Mouse (Mus musculus) spleen, adult 2 months (tissue): ENCODE results near the gene Tfpi2. TPM values are rescaled to one million over a fixed set of nuclear protein-coding genes. Genes with fewer than 3 reads are reported as not detected.

ENCODE experiments used
- DNase-seq, 2 experiments: peaks; one replicate each; pipeline versions ENCODE4 v3.0.0 to v3.0.0-alpha.2; 2012 to 2021; ENCODE audit warnings: low spot score in 2 of 2, low read depth in 1 of 2
- H3K27ac ChIP-seq: fragments of 200-500 bp; 2 replicates; pipeline ENCODE4 v1.5.1; 2012; ENCODE audit warnings: low read length, inconsistent platforms; ENCODE audit not compliant: insufficient read depth
- H3K27me3 ChIP-seq: fragments of 200-500 bp; 2 replicates; pipeline ENCODE4 v1.6.1; 2012; ENCODE audit warnings: mild to moderate bottlenecking, moderate library complexity, low read length, inconsistent platforms; ENCODE audit not compliant: control insufficient read depth, insufficient read depth
- H3K36me3 ChIP-seq: fragments of 200-500 bp; 2 replicates; pipeline ENCODE4 v1.6.1; 2012; ENCODE audit warnings: mild to moderate bottlenecking, low read length, inconsistent platforms; ENCODE audit not compliant: control insufficient read depth, insufficient read depth
- H3K4me1 ChIP-seq: fragments of 200-500 bp; 2 replicates; pipeline ENCODE4 v1.6.1; 2011; ENCODE audit warnings: inconsistent platforms; ENCODE audit not compliant: control insufficient read depth, insufficient read depth, insufficient read length
- H3K4me3 ChIP-seq: fragments of 200-500 bp; 2 replicates; pipeline ENCODE4 v1.5.1; 2011; ENCODE audit warnings: mild to moderate bottlenecking, inconsistent platforms; ENCODE audit not compliant: insufficient read depth, insufficient read length; ENCODE audit errors: extremely low read depth
- CTCF ChIP-seq: fragments of 200-500 bp; IDR thresholded peaks from 2 replicates; pipeline ENCODE4 v1.5.1; 2011; ENCODE audit warnings: mild to moderate bottlenecking, inconsistent platforms; ENCODE audit not compliant: insufficient read depth, insufficient read length, insufficient replicate concordance; ENCODE audit errors: extremely low read depth
- POLR2A ChIP-seq: fragments of 200-500 bp; IDR thresholded peaks from 2 replicates; pipeline ENCODE4 v1.6.1; 2011; ENCODE audit warnings: low read depth, low read length, inconsistent platforms
- WGBS: fragments of 180-500 bp; shearing (Covaris S2); methylation state at CpG from one replicate; pipeline ENCODE4 v1.1.7; 2018; 5-methylcytosine and 5-hydroxymethylcytosine counted together
- polyA plus RNA-seq: library from polyadenylated mRNA; depleted of rRNA; stranded (reverse); fragments of >200 nt; gene quantifications from 2 replicates; pipeline ENCODE4 v1.2.3, GENCODE M21; 2012; rRNA removed

The Tfpi2 gene
- polyA plus RNA-seq, 1 experiment: 0.63 TPM

- no peak overlapping the region for H3K4me3 ChIP-seq
- H3K36me3 ChIP-seq: no peaks in the 10 kb centered on the region
- WGBS: 91% methylated on average over 4 of the region's 4 CpGs
- DNase-seq: no peak
- no peak overlapping the region for H3K27ac ChIP-seq
- H3K4me1 ChIP-seq: no peaks in the 10 kb centered on the region
- TF ChIP-seq POLR2A: no peak
- no peak for TF ChIP-seq CTCF
- H3K27me3 ChIP-seq: no peaks in the 10 kb centered on the region
These were observed 65.8 kb downstream of the Tfpi2 start for GRCm38 (mm10) chr6:3922870-3923269.

DNA sequence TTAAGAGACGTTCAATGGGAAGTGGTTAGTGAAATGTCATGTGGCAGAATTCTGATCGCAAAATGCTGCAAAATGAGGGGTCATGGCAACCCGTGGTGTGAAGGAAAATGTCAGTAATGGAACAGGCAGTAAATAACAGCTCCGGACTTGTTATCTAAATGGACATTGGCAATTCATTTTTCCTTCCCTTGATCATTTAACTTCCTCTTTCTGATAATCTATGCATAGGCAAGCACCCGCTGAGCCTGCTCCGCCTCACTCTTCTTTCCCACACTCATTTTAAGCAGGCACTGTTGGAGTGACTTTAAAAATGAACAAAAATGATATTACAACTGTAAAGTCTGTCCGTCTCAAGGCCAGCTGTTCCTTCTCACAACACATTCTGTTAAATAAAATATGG lies 72.7 kb downstream of the Tfpi2 start:
- H3K27ac ChIP-seq: no peak overlapping the region
- 11% methylated on average over 7 of the region's 7 CpGs for WGBS
- DNase-seq: no peak
- no peaks in the 10 kb centered on the region for H3K36me3 ChIP-seq
- no peaks in the 10 kb centered on the region for H3K4me1 ChIP-seq
- H3K27me3 ChIP-seq: no peaks in the 10 kb centered on the region
- H3K4me3 ChIP-seq: no peak overlapping the region
- TF ChIP-seq CTCF (no peak), POLR2A (no peak)

Other genes starting within 250 kb of the Tfpi2 start
- not detected in 2 replicates for gene Calcr, start 224.2 kb downstream of the Tfpi2 start, polyA plus RNA-seq
- not detected in 2 replicates for gene Gngt1, start 4.9 kb upstream of the Tfpi2 start, polyA plus RNA-seq
- 6.4 and 6.8 TPM in 2 replicates for gene Gng11, start 15.0 kb upstream of the Tfpi2 start, polyA plus RNA-seq
- 4.2 and 6.1 TPM in 2 replicates for gene Bet1, start 98.1 kb upstream of the Tfpi2 start, polyA plus RNA-seq